Mouse (Mus musculus) thymus, postnatal 25 days (tissue): ENCODE results near the gene Upf2.
"Not testable (repeated sequence)": the region's sequence is repeated elsewhere in the genome, so short reads cannot be mapped to it uniquely, and the experiment has no call there.

ENCODE experiments used
- DNase-seq: peaks from one replicate; pipeline ENCODE4 v3.0.0; 2022

Upf2 gene

GRCm38 (mm10) chr2:5950305-5950704 is 964 bp upstream of the Upf2 start:
- peak; percentile 5 for DNase-seq

- no peak for DNase-seq
Observed at GRCm38 (mm10) chr2:5951621-5952211, 447 bp downstream of the Upf2 start.

- DNase-seq: no peak
Observed at GRCm38 (mm10) chr2:5957705-5958104, 6.4 kb downstream of the Upf2 start.

DNA sequence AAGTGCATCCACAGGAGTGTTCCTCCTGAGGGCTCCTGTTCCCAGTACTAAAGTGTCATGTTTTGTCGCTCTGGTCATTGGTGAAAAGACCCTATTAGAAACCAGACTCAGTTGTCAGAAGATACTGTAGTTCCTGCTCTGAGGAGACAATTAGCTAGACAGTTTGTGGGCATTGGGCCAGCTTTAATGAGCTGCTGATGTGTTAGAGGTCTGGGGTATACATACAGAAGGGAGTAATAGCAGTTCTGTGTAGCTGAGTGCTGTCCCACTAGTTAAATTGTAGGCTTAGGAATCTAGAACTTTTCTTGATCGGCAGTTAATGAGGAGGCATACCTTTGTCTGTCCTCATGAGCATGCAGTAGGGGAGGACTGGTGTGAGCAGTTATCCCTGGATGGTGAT is 11.0 kb downstream of the Upf2 start:
- DNase-seq: no peak

DNA sequence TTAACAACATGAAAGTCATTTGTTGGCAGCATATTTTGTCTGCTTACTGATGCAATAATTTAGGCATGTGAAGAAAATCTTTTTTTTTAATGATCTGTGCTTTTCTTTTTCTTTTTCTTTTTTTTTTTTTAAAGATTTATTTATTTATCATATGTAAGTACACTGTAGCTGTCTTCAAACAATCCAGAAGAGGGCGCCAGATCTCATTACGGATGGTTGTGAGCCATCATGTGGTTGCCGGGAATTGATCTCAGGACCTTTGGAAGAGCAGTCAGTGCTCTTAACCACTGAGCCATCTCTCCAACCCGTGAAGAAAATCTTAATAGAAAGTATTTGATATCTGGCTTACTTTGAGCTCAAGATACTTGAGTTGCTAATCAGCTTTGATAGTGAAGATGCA is 12.5 kb downstream of the Upf2 start:
- DNase-seq: not testable (repeated sequence)

DNA sequence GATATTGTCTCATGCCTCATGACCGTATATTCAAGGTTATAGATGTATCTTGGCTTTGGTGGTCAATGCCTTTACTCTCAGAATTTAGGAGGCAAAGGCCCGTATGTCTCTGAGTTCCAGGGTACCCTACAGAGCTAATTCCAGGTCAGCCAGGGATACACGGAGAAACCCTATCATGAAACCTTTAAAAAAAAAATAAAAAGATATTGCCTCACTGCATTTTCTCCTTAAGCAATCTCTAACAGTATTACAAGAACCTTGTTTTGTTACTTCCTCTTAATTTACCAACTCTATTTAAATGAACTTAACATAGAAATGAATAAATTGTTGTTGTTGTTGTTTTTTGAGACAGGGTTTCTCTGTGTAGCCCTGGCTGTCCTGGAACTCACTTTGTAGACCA is 14.7 kb downstream of the Upf2 start:
- DNase-seq: no peak

DNA sequence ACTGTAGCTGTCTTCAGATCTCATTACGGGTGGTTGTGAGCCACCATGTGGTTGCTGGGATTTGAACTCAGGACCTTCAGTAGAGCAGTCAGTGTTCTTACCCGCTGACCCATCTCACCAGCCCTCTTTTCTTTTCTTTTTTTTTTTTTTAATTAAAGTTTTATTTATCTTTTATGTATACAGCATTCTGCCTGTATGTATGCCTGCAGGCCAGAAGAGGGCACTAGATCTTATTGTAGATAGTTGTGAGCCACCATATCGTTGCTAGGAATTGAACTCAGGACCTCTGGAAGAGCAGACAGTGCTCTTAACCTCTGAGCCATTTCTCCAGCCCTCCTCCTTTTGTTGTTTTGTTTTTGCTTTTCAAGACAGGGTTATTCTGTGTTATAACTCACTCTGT is 19.4 kb downstream of the Upf2 start:
- DNase-seq: not testable (repeated sequence)

DNA sequence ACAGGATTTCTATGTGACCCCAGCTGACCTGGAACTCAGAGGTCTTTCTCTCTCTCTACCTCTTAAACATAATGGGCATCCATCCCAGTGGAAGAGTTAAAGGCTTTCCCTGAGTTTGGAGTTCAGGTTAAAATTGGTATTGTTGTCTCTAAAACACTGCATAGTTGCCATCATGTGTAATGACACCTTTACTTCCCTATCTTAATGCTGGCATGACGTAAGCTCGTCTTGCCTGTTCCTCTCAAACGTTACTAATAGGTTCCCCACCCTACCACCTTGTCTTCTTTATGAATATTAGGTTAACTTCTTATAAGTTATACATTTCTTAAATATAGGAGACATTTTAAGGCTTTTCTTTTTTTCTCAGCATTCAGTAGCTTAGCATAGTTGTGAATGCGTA is 26.3 kb downstream of the Upf2 start:
- no peak for DNase-seq

- peak; percentile 18 for DNase-seq
Observed at GRCm38 (mm10) chr2:5995538-5995937, 44.3 kb downstream of the Upf2 start.

DNA sequence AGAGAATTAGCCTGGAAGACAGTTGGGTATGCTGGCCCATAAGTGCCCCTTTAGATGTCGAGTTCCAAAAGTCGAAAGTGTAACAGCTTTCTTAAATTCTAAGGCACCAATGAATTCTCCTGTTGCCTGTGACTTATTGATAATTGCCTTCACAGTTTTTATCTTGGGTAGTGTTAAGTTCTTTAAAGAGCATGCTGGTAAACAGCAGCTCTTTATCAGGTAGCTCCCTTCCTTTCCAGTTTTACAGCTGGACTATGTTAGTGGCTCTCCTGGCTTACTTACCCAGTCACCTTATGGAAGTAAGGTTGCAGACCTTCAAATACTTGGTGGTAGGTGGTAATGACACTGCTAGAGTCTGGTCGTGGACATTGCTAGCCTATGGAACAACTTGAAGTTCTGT is 52.7 kb downstream of the Upf2 start:
- no peak for DNase-seq

DNA sequence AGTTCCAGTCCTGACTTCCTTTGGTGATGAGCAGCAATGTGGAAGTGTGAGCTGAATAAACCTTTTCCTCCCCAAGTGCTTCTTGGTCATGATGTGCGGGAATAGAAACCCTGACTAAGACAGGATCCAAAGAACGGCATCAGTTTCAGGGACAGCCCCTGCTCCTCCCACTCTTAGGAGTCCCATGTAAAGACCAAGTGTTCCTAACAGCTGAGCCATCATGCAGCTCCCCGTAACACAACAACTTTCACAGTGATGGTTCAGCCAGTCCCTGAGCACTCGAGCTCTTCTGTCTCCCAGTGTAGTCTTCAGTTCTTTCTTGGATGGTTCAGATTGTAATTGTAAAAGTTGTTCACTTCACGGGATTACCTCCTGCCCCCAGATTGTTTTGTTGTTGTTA is 63.3 kb downstream of the Upf2 start:
- DNase-seq: no peak

GRCm38 (mm10) chr2:6015182-6015581 is 63.9 kb downstream of the Upf2 start:
- not testable (repeated sequence) for DNase-seq

DNA sequence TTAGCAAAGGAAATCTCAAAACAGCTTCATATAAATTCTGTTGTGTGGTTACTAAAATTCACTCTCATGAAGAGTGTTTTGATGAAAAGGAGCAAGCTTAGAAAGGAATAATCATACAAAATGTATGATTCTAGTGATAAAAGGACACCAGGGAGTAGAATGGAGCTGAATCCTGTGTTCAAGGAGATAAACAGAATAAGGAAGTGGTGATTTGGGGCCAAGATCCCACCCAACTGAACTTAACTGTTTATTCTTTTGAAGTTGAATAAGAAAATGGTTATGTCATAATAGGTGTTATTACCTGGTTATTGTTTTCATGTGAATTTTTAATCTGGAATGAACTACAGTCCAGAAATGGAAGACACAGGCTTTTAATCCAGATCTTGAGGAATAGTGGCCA is 69.3 kb downstream of the Upf2 start:
- DNase-seq: no peak

DNA sequence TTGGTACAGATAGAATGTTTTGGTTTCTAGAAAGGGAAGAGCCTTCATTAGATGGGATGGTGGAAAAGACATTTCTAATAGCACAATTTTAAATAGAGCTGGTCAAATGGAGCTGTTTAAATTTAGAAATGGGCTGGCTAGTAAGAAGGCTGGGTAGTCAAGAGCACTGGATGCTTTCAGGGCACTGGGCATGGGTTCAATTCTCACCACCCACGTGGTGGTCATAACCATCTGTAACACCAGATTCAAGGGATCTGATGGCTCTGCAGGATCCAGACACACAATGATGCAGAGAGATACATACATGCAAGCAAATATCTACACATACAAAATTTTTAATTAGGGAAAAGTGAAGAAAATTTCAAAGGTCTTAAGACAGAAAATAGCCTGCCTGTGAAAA is 91.4 kb downstream of the Upf2 start:
- DNase-seq: no peak

DNA sequence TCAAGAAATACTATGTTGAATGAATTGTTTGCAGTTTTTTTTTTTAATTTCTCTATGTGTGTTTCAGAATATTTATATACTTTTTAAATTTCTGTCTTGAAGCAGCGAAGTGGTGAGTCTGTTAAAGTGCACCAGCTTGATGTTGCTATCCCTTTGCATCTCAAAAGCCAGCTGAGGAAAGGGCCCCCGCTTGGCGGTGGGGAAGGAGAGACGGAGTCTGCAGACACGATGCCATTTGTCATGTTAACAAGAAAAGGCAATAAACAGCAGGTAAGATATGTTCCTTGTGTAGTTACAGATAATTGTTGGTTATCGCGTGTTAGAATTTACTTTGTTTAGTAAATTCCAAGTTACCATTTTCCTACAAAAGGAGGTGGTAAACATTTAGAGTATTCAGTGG is 95.5 kb downstream of the Upf2 start:
- no peak for DNase-seq

DNA sequence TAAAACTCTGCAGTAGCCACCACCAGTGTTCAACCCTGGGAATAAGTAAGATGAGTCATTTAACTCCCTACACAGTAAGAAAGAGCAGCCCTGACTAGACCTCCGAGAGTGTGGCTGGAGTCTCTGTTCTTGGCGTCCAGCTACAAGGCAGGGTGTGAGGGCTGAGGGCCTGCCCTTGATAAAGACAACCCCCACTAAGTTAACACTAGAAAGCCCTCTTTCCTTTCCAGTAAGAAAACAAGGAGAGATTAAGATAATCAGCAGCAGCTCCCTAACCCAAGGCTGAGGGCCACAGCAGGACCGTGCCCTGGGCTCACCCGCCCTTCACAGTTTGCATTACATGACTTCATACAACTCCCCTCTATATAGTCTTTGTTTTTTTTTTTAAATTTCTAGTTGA is 97.3 kb downstream of the Upf2 start:
- DNase-seq: no peak

- DNase-seq: no peak
Observed at GRCm38 (mm10) chr2:6049018-6049417, 97.7 kb downstream of the Upf2 start.

- DNase-seq: no peak
Observed at GRCm38 (mm10) chr2:6055466-6055865, 104.2 kb downstream of the Upf2 start.

GRCm38 (mm10) chr2:6056518-6056917 is 105.2 kb downstream of the Upf2 start:
- no peak for DNase-seq

DNA sequence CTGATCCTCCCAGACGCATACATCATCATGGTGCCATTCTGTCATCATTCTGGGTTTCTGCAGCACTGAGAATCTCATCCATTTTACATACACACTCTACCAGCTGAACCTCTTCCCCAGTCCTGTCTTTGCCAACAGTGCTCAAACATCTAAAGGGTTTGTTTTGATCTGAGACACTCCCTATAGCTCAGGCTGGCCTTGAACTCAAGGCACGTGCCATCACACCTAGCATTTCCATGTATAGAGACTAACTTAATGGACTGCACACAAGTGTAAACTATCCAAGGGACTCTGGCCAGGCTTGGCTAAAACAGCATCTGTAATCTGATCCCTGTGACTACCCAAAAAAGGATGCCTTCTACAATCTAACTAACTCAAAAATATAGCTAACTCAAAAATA is 108.0 kb downstream of the Upf2 start:
- no peak for DNase-seq

GRCm38 (mm10) chr2:6060071-6060804 is 109.0 kb downstream of the Upf2 start:
- DNase-seq: no peak

GRCm38 (mm10) chr2:6067341-6067740 is 116.1 kb downstream of the Upf2 start:
- no peak for DNase-seq

GRCm38 (mm10) chr2:6070925-6071324 is 119.7 kb downstream of the Upf2 start:
- DNase-seq: no peak

DNA sequence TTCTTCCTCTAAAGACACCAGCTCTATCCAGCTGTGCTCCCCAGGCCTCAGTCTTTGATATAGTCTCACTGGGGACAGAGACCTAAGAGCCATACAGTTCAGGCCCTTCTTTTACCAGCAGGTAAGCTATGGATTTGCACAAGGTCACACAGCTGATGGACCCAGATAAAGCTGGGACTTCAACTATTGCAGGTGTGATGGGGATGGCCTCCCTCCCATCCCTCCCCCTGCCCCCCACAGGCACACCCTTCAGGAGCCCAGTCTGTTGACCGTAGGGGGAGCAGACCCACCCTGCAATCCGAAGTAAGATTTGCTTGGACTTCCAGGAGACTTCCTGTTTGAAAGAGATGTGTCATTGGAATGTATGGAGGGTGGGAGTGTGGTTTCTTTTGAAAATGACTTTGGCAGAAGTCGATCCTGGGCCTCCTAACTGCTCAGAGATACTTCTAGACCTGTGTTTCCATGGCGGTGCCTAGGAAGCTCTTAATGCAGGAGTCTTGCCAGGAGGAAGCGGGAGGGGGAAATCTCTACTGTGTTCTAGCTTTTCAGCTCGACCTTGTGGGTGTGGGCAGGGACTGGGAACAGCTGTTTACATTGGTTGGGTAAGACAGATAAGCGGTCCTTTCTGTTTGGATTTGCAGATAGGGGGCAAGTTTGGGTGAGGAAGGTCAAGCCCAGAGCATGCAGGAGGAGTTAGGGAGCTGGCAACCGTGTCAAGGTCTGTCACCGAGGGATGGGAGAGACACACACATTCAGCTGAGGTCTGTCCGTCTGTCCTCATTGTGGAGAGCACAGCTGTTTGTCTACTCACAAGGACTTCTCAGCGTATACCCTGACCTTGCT is 120.5 kb downstream of the Upf2 start:
- DNase-seq: no peak
